Mouse (Mus musculus): ENCODE data around the gene Tspear. TPM values are rescaled to one million over a fixed set of nuclear protein-coding genes. Genes with fewer than 3 reads are reported as not detected.

Gene Tspear
- polyA plus RNA-seq, 1 experiment: not detected

DNA sequence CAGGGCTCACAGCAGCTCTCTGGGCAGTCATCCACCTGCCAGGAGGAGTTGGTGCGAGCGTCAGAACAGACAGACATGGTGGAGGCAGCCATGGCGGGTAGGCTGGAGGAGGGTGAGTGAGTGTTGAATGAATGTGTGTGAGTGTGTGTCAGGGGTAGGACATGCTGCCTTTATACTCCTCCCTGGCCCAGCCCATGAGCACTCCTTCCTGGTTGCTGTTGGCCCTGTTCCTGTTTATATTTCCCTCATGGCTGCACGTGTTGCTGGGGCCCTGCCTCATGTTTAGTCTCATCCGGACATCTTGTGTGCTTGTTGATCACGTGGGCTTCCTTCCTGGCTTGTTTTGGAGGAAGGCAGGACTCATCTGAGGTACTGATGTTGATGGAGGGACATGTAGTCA lies 140.6 kb downstream of the Tspear start, which contains the start of gene Krtap10-4:
TSS of gene Krtap10-4 (minus strand) at position 145 of the 400 bp plus-strand sequence.
- no peak for TF ChIP-seq MYOD1 (IDR thresholded peaks at IDR 0.05; ENCODE audit: control insufficient read depth, insufficient read length, low read depth)
- no peak for TF ChIP-seq MAX (IDR thresholded peaks at IDR 0.05)
- TF ChIP-seq FOSL1 (IDR thresholded peaks at IDR 0.05; ENCODE audit: insufficient read depth, low read length, poor library complexity, severe bottlenecking): no peak
- TF ChIP-seq CEBPB (IDR thresholded peaks at IDR 0.05; ENCODE audit: low read depth): no peak
- Histone ChIP-seq H3ac (ENCODE audit: control insufficient read depth, insufficient read length, low read depth) (no peak within 1 kb of the TSS), H3K27me3 (ENCODE audit: control insufficient read depth, insufficient read depth, insufficient read length) (peaks cover 24% of the 10 kb centered on the region), H3K79me2 (ENCODE audit: control insufficient read depth, insufficient read depth) (no peaks in the 10 kb centered on the region), H3K79me3 (ENCODE audit: low read depth) (no peaks in the 10 kb centered on the region), H3K36me3 (ENCODE audit: control insufficient read depth, insufficient read depth) (no peaks in the 10 kb centered on the region), H3K4me3 (ENCODE audit: insufficient read depth, poor library complexity, severe bottlenecking) (no peak within 1 kb of the TSS)

DNA sequence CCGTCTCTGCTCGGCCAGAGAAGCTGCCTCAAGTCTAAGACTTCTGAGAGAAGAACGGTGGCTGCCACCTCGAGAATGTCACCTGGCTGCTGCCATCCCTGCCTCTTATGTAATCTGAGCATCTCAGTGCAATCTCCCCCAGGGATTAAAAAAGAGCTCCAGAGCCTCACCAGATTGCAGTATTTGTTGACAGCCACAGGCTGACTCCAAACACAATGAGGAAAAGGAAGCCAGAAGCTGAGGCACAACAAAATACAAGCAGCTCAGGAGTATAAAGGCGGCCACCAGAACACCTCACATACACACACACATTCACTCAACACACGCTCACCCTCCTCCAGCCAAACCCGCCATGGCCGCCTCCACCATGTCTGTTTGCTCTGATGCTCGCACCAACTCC lies 149.3 kb downstream of the Tspear start, which contains the start of gene Krtap10-10:
TSS of gene Krtap10-10 (plus strand) at position 301 of the 400 bp plus-strand sequence.
- H3K27me3 ChIP-seq (ENCODE audit: control insufficient read depth, insufficient read depth, insufficient read length): peaks cover 6% of the 10 kb centered on the region
- H3K79me3 ChIP-seq (ENCODE audit: low read depth): no peaks in the 10 kb centered on the region
- H3K36me3 ChIP-seq (ENCODE audit: control insufficient read depth, insufficient read depth): no peaks in the 10 kb centered on the region
- no peak within 1 kb of the TSS for H3K4me3 ChIP-seq (ENCODE audit: insufficient read depth, poor library complexity, severe bottlenecking)
- H3ac ChIP-seq (ENCODE audit: control insufficient read depth, insufficient read length, low read depth): no peak within 1 kb of the TSS
- TF ChIP-seq MYOD1 (IDR thresholded peaks at IDR 0.05; ENCODE audit: control insufficient read depth, insufficient read length, low read depth): no peak
- no peak for TF ChIP-seq MAX (IDR thresholded peaks at IDR 0.05)
- TF ChIP-seq USF1 (IDR thresholded peaks at IDR 0.05; ENCODE audit: low read depth): no peak
- no peak for TF ChIP-seq FOSL1 (IDR thresholded peaks at IDR 0.05; ENCODE audit: insufficient read depth, low read length, poor library complexity, severe bottlenecking)
- no peak for TF ChIP-seq CEBPB (IDR thresholded peaks at IDR 0.05; ENCODE audit: low read depth)
- TF ChIP-seq CTCF (IDR thresholded peaks at IDR 0.05; ENCODE audit: control insufficient read depth, insufficient read depth, insufficient read length): no peak
- TF ChIP-seq MYOG (IDR thresholded peaks at IDR 0.05; ENCODE audit: control insufficient read depth, extremely low read depth, insufficient read length): no peak
- no peaks in the 10 kb centered on the region for H3K79me2 ChIP-seq (ENCODE audit: control insufficient read depth, insufficient read depth)

DNA sequence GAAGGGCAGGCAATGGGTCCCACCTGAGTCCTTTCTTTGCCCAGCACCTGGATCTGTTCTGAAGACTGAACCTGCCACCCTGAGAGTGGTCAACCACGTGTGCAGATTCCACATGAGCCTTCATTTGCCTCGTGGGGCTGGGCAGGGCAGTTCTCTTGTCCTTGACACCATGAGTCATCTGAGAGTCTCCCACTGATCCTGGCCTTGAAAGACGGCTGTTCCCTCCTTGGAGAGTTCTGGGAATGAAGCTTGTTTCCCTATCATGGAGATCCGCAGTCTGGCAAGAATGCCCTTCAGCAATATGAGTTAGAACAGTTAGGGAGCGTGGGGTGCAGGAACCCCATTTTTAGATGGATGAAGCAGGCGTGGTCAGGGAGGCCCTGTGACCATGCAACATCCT lies 152.6 kb downstream of the Tspear start:
- Histone ChIP-seq H3ac (ENCODE audit: control insufficient read depth, insufficient read length, low read depth) (no peak overlapping the region), H3K27me3 (ENCODE audit: control insufficient read depth, insufficient read depth, insufficient read length) (peaks cover 6% of the 10 kb centered on the region), H3K79me3 (ENCODE audit: low read depth) (no peaks in the 10 kb centered on the region), H3K79me2 (ENCODE audit: control insufficient read depth, insufficient read depth) (no peaks in the 10 kb centered on the region), H3K4me3 (ENCODE audit: insufficient read depth, poor library complexity, severe bottlenecking) (no peak overlapping the region), H3K36me3 (ENCODE audit: control insufficient read depth, insufficient read depth) (no peaks in the 10 kb centered on the region)
- TF ChIP-seq USF1 (IDR thresholded peaks at IDR 0.05; ENCODE audit: low read depth) (no peak), FOSL1 (IDR thresholded peaks at IDR 0.05; ENCODE audit: insufficient read depth, low read length, poor library complexity, severe bottlenecking) (no peak), CEBPB (IDR thresholded peaks at IDR 0.05; ENCODE audit: low read depth) (no peak), MAX (IDR thresholded peaks at IDR 0.05) (no peak), MYOG (IDR thresholded peaks at IDR 0.05; ENCODE audit: control insufficient read depth, extremely low read depth, insufficient read length) (no peak), CTCF (IDR thresholded peaks at IDR 0.05; ENCODE audit: control insufficient read depth, insufficient read depth, insufficient read length) (no peak), MYOD1 (IDR thresholded peaks at IDR 0.05; ENCODE audit: control insufficient read depth, insufficient read length, low read depth) (no peak)

GRCm38 (mm10) chr10:77846503-77846902 lies 160.1 kb downstream of the Tspear start, which contains the start of gene Gm36176:
Gene Gm36176 (plus strand): TSS chr10:77846803.
- H3ac ChIP-seq (ENCODE audit: control insufficient read depth, insufficient read length, low read depth): no peak within 1 kb of the TSS
- H3K4me3 ChIP-seq (ENCODE audit: insufficient read depth, poor library complexity, severe bottlenecking): no peak within 1 kb of the TSS
- no peaks in the 10 kb centered on the region for H3K79me3 ChIP-seq (ENCODE audit: low read depth)
- no peaks in the 10 kb centered on the region for H3K36me3 ChIP-seq (ENCODE audit: control insufficient read depth, insufficient read depth)
- H3K27me3 ChIP-seq (ENCODE audit: control insufficient read depth, insufficient read depth, insufficient read length): peaks cover 7% of the 10 kb centered on the region
- TF ChIP-seq MYOD1 (IDR thresholded peaks at IDR 0.05; ENCODE audit: control insufficient read depth, insufficient read length, low read depth) (no peak), USF1 (IDR thresholded peaks at IDR 0.05; ENCODE audit: low read depth) (no peak), CTCF (IDR thresholded peaks at IDR 0.05; ENCODE audit: control insufficient read depth, insufficient read depth, insufficient read length) (no peak), FOSL1 (IDR thresholded peaks at IDR 0.05; ENCODE audit: insufficient read depth, low read length, poor library complexity, severe bottlenecking) (no peak), MAX (IDR thresholded peaks at IDR 0.05) (no peak), MYOG (IDR thresholded peaks at IDR 0.05; ENCODE audit: control insufficient read depth, extremely low read depth, insufficient read length) (no peak), CEBPB (IDR thresholded peaks at IDR 0.05; ENCODE audit: low read depth) (no peak)
- H3K79me2 ChIP-seq (ENCODE audit: control insufficient read depth, insufficient read depth): no peaks in the 10 kb centered on the region

GRCm38 (mm10) chr10:77846961-77847360 lies 160.6 kb downstream of the Tspear start:
- H3ac ChIP-seq (ENCODE audit: control insufficient read depth, insufficient read length, low read depth): no peak overlapping the region
- H3K79me2 ChIP-seq (ENCODE audit: control insufficient read depth, insufficient read depth): no peaks in the 10 kb centered on the region
- H3K36me3 ChIP-seq (ENCODE audit: control insufficient read depth, insufficient read depth): no peaks in the 10 kb centered on the region

DNA sequence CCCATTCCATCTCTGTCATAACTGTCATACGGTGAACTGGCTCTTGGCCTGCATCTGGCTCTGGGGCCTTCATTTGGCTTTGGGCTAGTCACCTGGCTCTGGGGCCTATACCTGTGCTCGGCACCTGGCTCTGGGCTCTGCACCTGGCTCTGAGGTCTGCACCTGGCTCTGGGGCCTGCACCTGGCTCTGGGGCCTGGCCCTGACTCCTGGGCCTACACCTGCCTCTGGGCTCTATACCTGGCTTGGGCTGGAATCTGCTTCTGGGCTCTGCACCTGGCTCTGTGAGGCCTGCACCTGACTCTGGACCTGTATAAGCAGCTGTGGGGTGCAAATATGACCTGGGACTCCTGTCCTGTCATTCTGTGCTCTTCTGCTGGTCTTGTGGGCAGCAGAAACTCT lies 161.2 kb downstream of the Tspear start:
- H3K79me2 ChIP-seq (ENCODE audit: control insufficient read depth, insufficient read depth): no peaks in the 10 kb centered on the region
- no peak overlapping the region for H3ac ChIP-seq (ENCODE audit: control insufficient read depth, insufficient read length, low read depth)
- peaks cover 15% of the 10 kb centered on the region for H3K27me3 ChIP-seq (ENCODE audit: control insufficient read depth, insufficient read depth, insufficient read length)
- H3K79me3 ChIP-seq (ENCODE audit: low read depth): no peaks in the 10 kb centered on the region
- no peak overlapping the region for H3K4me3 ChIP-seq (ENCODE audit: insufficient read depth, poor library complexity, severe bottlenecking)
- H3K36me3 ChIP-seq (ENCODE audit: control insufficient read depth, insufficient read depth): no peaks in the 10 kb centered on the region
- no peak for TF ChIP-seq USF1 (IDR thresholded peaks at IDR 0.05; ENCODE audit: low read depth)

More at GRCm38 (mm10) chr10:77846961-77847360, 160.6 kb downstream of the Tspear start:
- Histone ChIP-seq H3K27me3 (ENCODE audit: control insufficient read depth, insufficient read depth, insufficient read length) (peaks cover 9% of the 10 kb centered on the region), H3K4me3 (ENCODE audit: insufficient read depth, poor library complexity, severe bottlenecking) (no peak overlapping the region), H3K79me3 (ENCODE audit: low read depth) (no peaks in the 10 kb centered on the region)
- TF ChIP-seq MYOG (IDR thresholded peaks at IDR 0.05; ENCODE audit: control insufficient read depth, extremely low read depth, insufficient read length) (no peak), MYOD1 (IDR thresholded peaks at IDR 0.05; ENCODE audit: control insufficient read depth, insufficient read length, low read depth) (no peak), CEBPB (IDR thresholded peaks at IDR 0.05; ENCODE audit: low read depth) (no peak), MAX (IDR thresholded peaks at IDR 0.05) (no peak), USF1 (IDR thresholded peaks at IDR 0.05; ENCODE audit: low read depth) (no peak), CTCF (IDR thresholded peaks at IDR 0.05; ENCODE audit: control insufficient read depth, insufficient read depth, insufficient read length) (no peak), FOSL1 (IDR thresholded peaks at IDR 0.05; ENCODE audit: insufficient read depth, low read length, poor library complexity, severe bottlenecking) (no peak)

All from C2C12 (cell line).